9 mouse cellular contexts compared by ENCODE assay signal in the genomic region with DNA sequence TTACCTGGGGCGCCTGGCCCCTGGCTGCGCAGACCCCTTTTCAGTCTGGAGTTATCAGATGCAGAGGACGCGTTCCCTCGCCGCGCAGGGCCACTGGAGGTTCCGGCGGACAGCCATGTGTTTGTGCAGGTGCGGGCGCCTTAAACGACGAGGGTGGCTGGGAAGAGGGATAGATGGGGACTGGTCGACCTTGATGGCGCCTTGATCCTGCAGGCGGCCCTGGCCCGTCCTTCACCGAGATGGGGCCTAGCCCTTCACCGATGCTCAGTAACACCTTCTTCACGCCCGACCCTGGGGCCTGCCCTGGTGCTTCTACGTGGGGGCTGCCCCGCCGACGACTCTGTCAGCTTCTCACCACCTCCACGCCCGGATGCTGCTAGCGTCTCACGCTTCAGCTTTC. TPM values are rescaled to one million over a fixed set of nuclear protein-coding genes. Genes with fewer than 3 reads are reported as not detected.
DNase-seq lines count a peak whose midpoint lies in the region; ATAC-seq and TF ChIP-seq lines count a peak whose summit lies in the region.
"Had no signal": no experiment of that assay in that cellular context is flagged by ENCODE, and none has a peak within 500 bp of the region (broad histone marks: within the 10 kb centered on the region; RNA-seq: fewer than 3 reads in every experiment).

No protein-coding gene starts in this region.

- WGBS in embryonic facial prominence, embryonic 12.5 days = 15% methylated on average over 29 of the region's 29 CpGs
- 13% methylated on average over 29 of the region's 29 CpGs for WGBS in limb, embryonic 11.5 days
- 44% methylated on average over 29 of the region's 29 CpGs for WGBS in liver, postnatal 0 days (ENCODE audit: insufficient replicate concordance)

- H3K9ac ChIP-seq in ES-Bruce4 (ENCODE audit: low read depth, poor library complexity, severe bottlenecking) = peak overlapping the region; percentile 30
- peak overlapping the region; percentile 24; the same call in 1 of the 2 replicates for H3K9ac ChIP-seq in embryonic facial prominence, embryonic 12.5 days
- H3K9ac ChIP-seq in limb, embryonic 11.5 days (ENCODE audit: low read length) = peak overlapping the region; percentile 22; the same call in 1 of the 2 replicates
- no peak overlapping the region for H3K9ac ChIP-seq in liver, postnatal 0 days (replicated peaks)
- H3K9ac ChIP-seq: liver, embryonic 14.5 days had no signal

- intact Hi-C loops in gastrocnemius, postnatal 14 days (cut with DNase I; ENCODE audit: low total_unique reads) = no loop called here
- intact Hi-C loops in gastrocnemius, postnatal 36 days (cut with DNase I) = loop anchor here (5.0 kb wide), 1 partner anchor 123 kb away; no protein-coding TSS in a partner anchor

- peak overlapping the region; percentile 9 for H3K4me3 ChIP-seq in ES-Bruce4 (ENCODE audit: low read depth, low read length)
- H3K4me3 ChIP-seq in embryonic facial prominence, embryonic 12.5 days = no peak overlapping the region
- H3K4me3 ChIP-seq in limb, embryonic 11.5 days (ENCODE audit: low read depth, low read length) = no peak overlapping the region
- no peak overlapping the region for H3K4me3 ChIP-seq in liver, postnatal 0 days (ENCODE audit: low read depth, low read length)

- no peaks in the 10 kb centered on the region for H3K4me1 ChIP-seq in ES-Bruce4 (ENCODE audit: control insufficient read depth, insufficient read depth, low read length)
- H3K4me1 ChIP-seq in embryonic facial prominence, embryonic 12.5 days = peaks cover 28% of the 10 kb centered on the region
- H3K4me1 ChIP-seq in limb, embryonic 11.5 days (ENCODE audit: control insufficient read depth, insufficient read depth, low read length) = peaks cover 10% of the 10 kb centered on the region
- H3K4me1 ChIP-seq in liver, postnatal 0 days (ENCODE audit: insufficient read depth) = peaks cover 13% of the 10 kb centered on the region

- peak overlapping the region; percentile 11; the same call in 1 of the 2 replicates for H3K4me2 ChIP-seq in embryonic facial prominence, embryonic 12.5 days (replicated peaks)
- peak overlapping the region; percentile 22; the same call in 1 of the 2 replicates for H3K4me2 ChIP-seq in limb, embryonic 11.5 days (ENCODE audit: low read depth, severe bottlenecking)
- no peak overlapping the region for H3K4me2 ChIP-seq in liver, postnatal 0 days (ENCODE audit: low read depth, low read length)

- peaks cover 19% of the 10 kb centered on the region for H3K36me3 ChIP-seq in ES-Bruce4 (ENCODE audit: control insufficient read depth, insufficient read depth, low read length, poor library complexity, severe bottlenecking)
- peaks cover 55% of the 10 kb centered on the region for H3K36me3 ChIP-seq in embryonic facial prominence, embryonic 12.5 days
- peaks cover 16% of the 10 kb centered on the region for H3K36me3 ChIP-seq in limb, embryonic 11.5 days (ENCODE audit: control insufficient read depth, insufficient read depth, low read length)
- H3K36me3 ChIP-seq in liver, postnatal 0 days (replicated peaks; ENCODE audit: insufficient read depth, low read length) = peaks cover 30% of the 10 kb centered on the region

- no peak for TF ChIP-seq POLR2A in ES-Bruce4 (IDR thresholded peaks at IDR 0.05; ENCODE audit: insufficient read depth, low read length)

- ATAC-seq in embryonic facial prominence, embryonic 12.5 days (ENCODE audit: insufficient number of reproducible peaks, insufficient read depth, low FRiP score, low TSS enrichment) = no peak
- no peak for ATAC-seq in limb, embryonic 11.5 days (ENCODE audit: insufficient number of reproducible peaks, low FRiP score, low TSS enrichment, low read depth)
- ATAC-seq in liver, postnatal 0 days = no peak
- ATAC-seq in megakaryocyte-erythroid progenitor cell, adult 5-6 weeks (replicated peaks; ENCODE audit: low FRiP score, low TSS enrichment, poor library complexity, severe bottlenecking) = no peak

- no peaks in the 10 kb centered on the region for H3K9me3 ChIP-seq in ES-Bruce4 (replicated peaks; ENCODE audit: control insufficient read depth, insufficient read depth, low read length, poor library complexity, severe bottlenecking)
- no peaks in the 10 kb centered on the region for H3K9me3 ChIP-seq in embryonic facial prominence, embryonic 12.5 days
- H3K9me3 ChIP-seq in limb, embryonic 11.5 days (ENCODE audit: control insufficient read depth, low read length) = no peaks in the 10 kb centered on the region
- H3K9me3 ChIP-seq in liver, postnatal 0 days (ENCODE audit: low read length) = no peaks in the 10 kb centered on the region

- TF ChIP-seq CTCF in ES-Bruce4 (IDR thresholded peaks at IDR 0.05; ENCODE audit: low read depth, low read length) = no peak
- TF ChIP-seq CTCF in liver, postnatal 0 days (IDR thresholded peaks at IDR 0.05; ENCODE audit: low read depth) = no peak

- no peaks in the 10 kb centered on the region for H3K27me3 ChIP-seq in ES-Bruce4 (ENCODE audit: control insufficient read depth, insufficient read depth, low read length, poor library complexity, severe bottlenecking)
- H3K27me3 ChIP-seq in embryonic facial prominence, embryonic 12.5 days = no peaks in the 10 kb centered on the region
- no peaks in the 10 kb centered on the region for H3K27me3 ChIP-seq in limb, embryonic 11.5 days (ENCODE audit: control insufficient read depth, insufficient read depth, low read length)
- no peaks in the 10 kb centered on the region for H3K27me3 ChIP-seq in liver, postnatal 0 days (ENCODE audit: insufficient read depth, low read length)

- peak; percentile 52; the same call in 1 of the 2 replicates for TF ChIP-seq EP300 in ES-Bruce4 (IDR thresholded peaks at IDR 0.05; ENCODE audit: insufficient read depth, low read depth, low read length)
- TF ChIP-seq EP300 in liver, postnatal 0 days (IDR thresholded peaks at IDR 0.05; ENCODE audit: low read depth) = no peak

- H3K27ac ChIP-seq in ES-Bruce4 (ENCODE audit: insufficient read depth, low read length) = no peak overlapping the region
- H3K27ac ChIP-seq in embryonic facial prominence, embryonic 12.5 days = 0 out of 2 replicates have a peak overlapping the region, but pooled peaks have one; percentile 17
- H3K27ac ChIP-seq in limb, embryonic 11.5 days (replicated peaks; ENCODE audit: low read depth, low read length) = no peak overlapping the region
- H3K27ac ChIP-seq in liver, postnatal 0 days (ENCODE audit: low read depth) = no peak overlapping the region
- H3K27ac ChIP-seq: liver, embryonic 14.5 days had no signal

- peak; percentile 62 for DNase-seq in gastrocnemius, postnatal 14 days
- DNase-seq in gastrocnemius, postnatal 36 days = no peak
- peak; percentile 70 for DNase-seq in limb, embryonic 11.5 days (ENCODE audit: low spot score)
- no peak for DNase-seq in spleen, postnatal 14 days (ENCODE audit: low spot score in 2 of 2)
- no peak for DNase-seq in liver, postnatal 0 days

RNA-seq across cellular contexts. Expression of a gene that starts 1.2 kb away (rescaled TPM):
- 1 to 10 TPM; 1.8 to 3.4 TPM for total RNA-seq in gastrocnemius, postnatal 14 days (2021)
- 1 to 10 TPM; 2.5 to 3.0 TPM for total RNA-seq in gastrocnemius, postnatal 36 days (2021)
- 4.2 and 5.6 TPM in 2 replicates for polyA plus RNA-seq in ES-Bruce4 (2011; ENCODE audit: insufficient read depth, insufficient read length, low read depth, missing spikeins)
- polyA plus RNA-seq in embryonic facial prominence, embryonic 12.5 days (2016; fragmentation: Nextera tagmentation; extraction: Ambion mirVana) = 5.8 and 6.5 TPM in 2 replicates
- 1.5 and 3.0 TPM in 2 replicates for polyA plus RNA-seq in limb, embryonic 11.5 days (2014; fragmentation: Nextera tagmentation; extraction: Ambion mirVana)
- 0.97 and 2.3 TPM in 2 replicates for polyA plus RNA-seq in liver, postnatal 0 days (2015; fragmentation: Nextera tagmentation; extraction: Ambion mirVana)
- total RNA-seq in megakaryocyte-erythroid progenitor cell, adult 5-6 weeks (2014; fragmentation: Nextera tagmentation) = 9.2 and 16.7 TPM in 2 replicates
- 0.61 and 4.1 TPM in 2 replicates for total RNA-seq in megakaryocyte-erythroid progenitor cell, adult 5-6 weeks (2017)

RNA-seq across cellular contexts. Expression of a gene that starts 3.7 kb away (rescaled TPM):
- 10 to 100 TPM; 10.1 to 12.2 TPM for total RNA-seq in gastrocnemius, postnatal 14 days (2021)
- 10 to 100 TPM; 11.0 to 12.0 TPM for total RNA-seq in gastrocnemius, postnatal 36 days (2021)
- polyA plus RNA-seq in ES-Bruce4 (2011; ENCODE audit: insufficient read depth, insufficient read length, low read depth, missing spikeins) = 26.8 and 29.0 TPM in 2 replicates
- 71.3 and 71.7 TPM in 2 replicates for polyA plus RNA-seq in embryonic facial prominence, embryonic 12.5 days (2016; fragmentation: Nextera tagmentation; extraction: Ambion mirVana)
- polyA plus RNA-seq in limb, embryonic 11.5 days (2014; fragmentation: Nextera tagmentation; extraction: Ambion mirVana) = 63.4 and 73.5 TPM in 2 replicates
- polyA plus RNA-seq in liver, postnatal 0 days (2015; fragmentation: Nextera tagmentation; extraction: Ambion mirVana) = 12.6 and 13.7 TPM in 2 replicates
- 15.4 and 23.7 TPM in 2 replicates for total RNA-seq in megakaryocyte-erythroid progenitor cell, adult 5-6 weeks (2014; fragmentation: Nextera tagmentation)
- 14.0 and 19.6 TPM in 2 replicates for total RNA-seq in megakaryocyte-erythroid progenitor cell, adult 5-6 weeks (2017)

RNA-seq across cellular contexts. Expression of a gene that starts 9.9 kb away (rescaled TPM):
- 1 to 10 TPM; 1.4 to 2.5 TPM for total RNA-seq in gastrocnemius, postnatal 14 days (2021)
- total RNA-seq in gastrocnemius, postnatal 36 days (2021) = under 1 TPM; 0.42 to 0.71 TPM
- 21.6 and 25.0 TPM in 2 replicates for polyA plus RNA-seq in ES-Bruce4 (2011; ENCODE audit: insufficient read depth, insufficient read length, low read depth, missing spikeins)
- polyA plus RNA-seq in embryonic facial prominence, embryonic 12.5 days (2016; fragmentation: Nextera tagmentation; extraction: Ambion mirVana) = 120 and 141 TPM in 2 replicates
- polyA plus RNA-seq in limb, embryonic 11.5 days (2014; fragmentation: Nextera tagmentation; extraction: Ambion mirVana) = 97.6 and 106 TPM in 2 replicates
- 1.6 and 2.0 TPM in 2 replicates for polyA plus RNA-seq in liver, postnatal 0 days (2015; fragmentation: Nextera tagmentation; extraction: Ambion mirVana)
- 0.63 TPM in 1 of 2 replicates, not detected in the other for total RNA-seq in megakaryocyte-erythroid progenitor cell, adult 5-6 weeks (2014; fragmentation: Nextera tagmentation)
- total RNA-seq in megakaryocyte-erythroid progenitor cell, adult 5-6 weeks (2017) = not detected in 2 replicates

RNA-seq across cellular contexts. Expression of a gene that starts 10.5 kb away (rescaled TPM):
- total RNA-seq in gastrocnemius, postnatal 14 days (2021) = under 1 TPM in 1 of 2 experiments, not detected in 1; 0.18 TPM
- under 1 TPM in 1 of 2 experiments, not detected in 1; 0.20 TPM for total RNA-seq in gastrocnemius, postnatal 36 days (2021)
- polyA plus RNA-seq in ES-Bruce4 (2011; ENCODE audit: insufficient read depth, insufficient read length, low read depth, missing spikeins) = 0.33 and 1.2 TPM in 2 replicates
- polyA plus RNA-seq in embryonic facial prominence, embryonic 12.5 days (2016; fragmentation: Nextera tagmentation; extraction: Ambion mirVana) = 1.1 and 2.0 TPM in 2 replicates
- 0.68 and 1.0 TPM in 2 replicates for polyA plus RNA-seq in limb, embryonic 11.5 days (2014; fragmentation: Nextera tagmentation; extraction: Ambion mirVana)
- polyA plus RNA-seq in liver, postnatal 0 days (2015; fragmentation: Nextera tagmentation; extraction: Ambion mirVana) = 0.12 TPM in 1 of 2 replicates, not detected in the other
- total RNA-seq in megakaryocyte-erythroid progenitor cell, adult 5-6 weeks (2014; fragmentation: Nextera tagmentation) = 0.90 TPM in 1 of 2 replicates, not detected in the other
- total RNA-seq in megakaryocyte-erythroid progenitor cell, adult 5-6 weeks (2017) = 0.75 TPM in 1 of 2 replicates, not detected in the other

RNA-seq across cellular contexts. Expression of a gene that starts 10.7 kb away (rescaled TPM):
- 10 to 100 TPM; 60.5 to 74.6 TPM for total RNA-seq in gastrocnemius, postnatal 14 days (2021)
- total RNA-seq in gastrocnemius, postnatal 36 days (2021) = 10 to 100 TPM; 75.8 to 82.8 TPM
- 56.9 and 62.1 TPM in 2 replicates for polyA plus RNA-seq in ES-Bruce4 (2011; ENCODE audit: insufficient read depth, insufficient read length, low read depth, missing spikeins)
- polyA plus RNA-seq in embryonic facial prominence, embryonic 12.5 days (2016; fragmentation: Nextera tagmentation; extraction: Ambion mirVana) = 36.1 and 40.1 TPM in 2 replicates
- polyA plus RNA-seq in limb, embryonic 11.5 days (2014; fragmentation: Nextera tagmentation; extraction: Ambion mirVana) = 19.0 and 19.5 TPM in 2 replicates
- polyA plus RNA-seq in liver, postnatal 0 days (2015; fragmentation: Nextera tagmentation; extraction: Ambion mirVana) = 10.5 and 10.7 TPM in 2 replicates
- total RNA-seq in megakaryocyte-erythroid progenitor cell, adult 5-6 weeks (2014; fragmentation: Nextera tagmentation) = 45.9 and 54.5 TPM in 2 replicates
- total RNA-seq in megakaryocyte-erythroid progenitor cell, adult 5-6 weeks (2017) = 28.6 and 36.7 TPM in 2 replicates

Comparison
In these comparisons a context has a peak if more than half of its experiments do, and no peak if none do; other contexts are left out.
1. DNase-seq: peak in gastrocnemius, postnatal 14 days (single experiment) and limb, embryonic 11.5 days (single experiment); none in gastrocnemius, postnatal 36 days (0 of 2), spleen, postnatal 14 days (0 of 2) and liver, postnatal 0 days (single experiment).